Mouse (Mus musculus) cerebellum, postnatal 25 days (tissue): ENCODE results near the gene Armc7.
A peak's percentile ranks its signal among the peaks of the same experiment; 100 is the strongest.
"Not testable (repeated sequence)": the region's sequence is repeated elsewhere in the genome, so short reads cannot be mapped to it uniquely, and the experiment has no call there.

Experiments
- DNase-seq, 2 experiments: peaks; one replicate each; pipeline ENCODE4 v3.0.0; 2021; ENCODE audit warnings: mixed read lengths in 2 of 2

Armc7 gene

DNA sequence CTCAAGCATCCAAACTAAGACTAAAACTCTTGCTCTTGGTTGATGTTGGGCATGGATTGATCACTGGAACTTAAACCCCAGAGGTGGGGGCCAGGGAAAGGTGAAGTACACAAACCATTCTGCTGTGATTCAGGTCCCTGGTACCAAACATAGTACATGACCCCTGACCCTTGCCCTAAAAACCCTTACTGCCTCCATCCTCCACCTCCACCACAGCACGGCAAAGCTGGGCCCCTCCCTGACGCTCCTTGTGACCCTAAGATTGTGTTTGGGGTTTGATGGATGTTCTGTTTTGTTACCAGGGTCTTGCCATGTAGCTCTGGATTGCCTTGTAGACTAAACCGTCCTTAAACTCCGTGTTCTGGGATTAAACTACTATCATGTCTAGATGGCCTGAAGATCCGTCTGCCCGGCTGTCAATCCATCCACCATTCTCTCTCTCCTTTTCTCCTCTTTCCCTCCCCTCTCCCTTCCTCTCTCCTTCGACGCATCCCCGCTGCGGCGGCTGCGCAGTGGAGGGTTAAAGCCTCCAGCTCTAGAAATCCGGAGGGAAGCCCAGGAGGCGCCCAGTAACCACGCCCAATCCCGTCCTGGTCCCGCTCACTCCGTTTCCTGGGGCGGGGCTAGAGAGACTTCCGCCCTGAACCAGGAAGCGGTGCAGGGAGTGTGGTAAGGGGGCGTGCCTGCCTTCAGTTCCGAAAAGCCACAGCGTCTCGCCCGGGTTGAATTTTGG, at the start of gene Armc7:
Gene Armc7 (plus strand): TSS at position 643 of the 733 bp plus-strand sequence.
- peak; percentile 93 to 97 for DNase-seq

DNA sequence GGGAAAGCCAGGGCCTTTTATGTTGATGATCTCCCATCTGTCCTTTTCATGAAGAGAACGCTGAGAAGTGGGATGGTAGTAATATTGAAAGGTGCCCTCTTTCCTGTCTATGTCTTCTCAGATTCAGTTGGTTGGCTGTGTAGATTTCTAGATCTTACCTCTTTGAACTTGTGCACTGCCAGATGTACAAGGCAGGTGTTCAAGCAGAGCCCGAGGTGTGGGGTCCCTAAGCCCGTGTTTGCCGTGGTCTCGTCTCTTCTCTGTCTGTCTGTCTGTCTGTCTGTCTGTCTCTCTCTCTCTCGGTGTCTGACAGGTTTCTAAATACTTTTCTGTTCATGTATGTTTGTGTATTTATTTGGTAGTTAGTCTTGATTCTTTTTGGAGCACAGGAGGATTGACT, 49.8 kb upstream of the Armc7 start:
- DNase-seq: no peak

GRCm38 (mm10) chr11:115427482-115428331, 47.8 kb upstream of the Armc7 start:
- peak; percentile 77 to 85 for DNase-seq

DNA sequence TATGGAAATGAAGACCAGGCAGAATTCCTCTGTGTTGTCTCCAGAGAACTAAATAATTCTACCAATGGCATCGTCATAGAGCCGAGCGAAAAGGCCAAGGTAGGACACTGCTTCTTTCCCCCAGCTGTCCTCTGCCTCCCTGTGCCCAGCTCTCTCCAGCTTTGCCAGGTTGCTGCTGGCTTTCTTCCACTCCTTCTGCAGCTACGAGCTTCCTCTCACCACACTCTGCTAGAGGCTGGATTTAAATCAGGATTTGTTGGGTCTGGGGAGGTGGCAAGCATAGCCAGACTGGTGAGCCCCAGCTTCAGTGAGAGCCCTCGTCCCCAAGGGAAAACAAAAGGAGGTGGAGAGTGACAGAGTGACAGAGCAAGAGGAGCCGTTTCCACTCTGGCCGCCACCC, 46.2 kb upstream of the Armc7 start:
- DNase-seq: peak; percentile 55 to 62

DNA sequence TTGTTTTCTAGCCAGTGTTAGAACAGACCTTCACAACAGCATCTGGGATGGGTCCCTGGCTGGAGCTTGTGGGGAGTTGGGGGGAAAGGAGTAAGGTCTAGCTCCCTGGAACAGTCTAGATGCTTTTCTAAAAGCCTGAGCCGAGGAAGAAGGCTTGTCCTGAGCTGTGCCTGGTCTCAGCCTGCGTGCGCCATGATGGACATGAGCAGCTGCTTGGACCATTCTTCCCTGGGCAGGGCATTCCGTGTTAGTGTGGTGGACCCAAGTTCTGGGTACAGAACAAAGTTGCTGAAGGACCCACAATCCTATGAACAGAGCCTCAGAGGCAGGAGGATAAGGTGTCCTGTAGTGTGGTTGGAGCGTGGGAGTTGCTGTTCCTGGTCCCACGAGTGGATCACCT, 44.9 kb upstream of the Armc7 start:
- no peak for DNase-seq

GRCm38 (mm10) chr11:115432814-115433213, 42.7 kb upstream of the Armc7 start:
- no peak for DNase-seq

DNA sequence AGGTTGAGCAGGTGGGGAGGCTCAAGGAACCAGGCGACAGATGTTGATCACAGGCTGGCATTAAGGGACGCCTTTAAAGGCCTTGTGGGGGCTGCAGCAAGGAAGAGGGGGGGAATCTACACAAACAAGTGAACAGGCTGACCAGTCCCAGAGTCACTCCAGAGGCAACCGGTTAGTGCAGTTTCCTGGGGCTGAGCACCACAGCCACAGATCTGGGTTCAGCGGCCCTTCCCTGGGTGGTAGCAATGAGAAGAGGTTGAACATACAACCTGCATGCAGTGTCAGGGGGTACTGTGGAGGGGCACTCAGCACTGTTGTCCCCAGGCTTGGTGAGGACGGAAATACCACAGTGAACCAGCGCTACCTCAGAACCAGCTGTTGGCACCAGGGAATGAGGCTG, 42.1 kb upstream of the Armc7 start:
- no peak for DNase-seq

DNA sequence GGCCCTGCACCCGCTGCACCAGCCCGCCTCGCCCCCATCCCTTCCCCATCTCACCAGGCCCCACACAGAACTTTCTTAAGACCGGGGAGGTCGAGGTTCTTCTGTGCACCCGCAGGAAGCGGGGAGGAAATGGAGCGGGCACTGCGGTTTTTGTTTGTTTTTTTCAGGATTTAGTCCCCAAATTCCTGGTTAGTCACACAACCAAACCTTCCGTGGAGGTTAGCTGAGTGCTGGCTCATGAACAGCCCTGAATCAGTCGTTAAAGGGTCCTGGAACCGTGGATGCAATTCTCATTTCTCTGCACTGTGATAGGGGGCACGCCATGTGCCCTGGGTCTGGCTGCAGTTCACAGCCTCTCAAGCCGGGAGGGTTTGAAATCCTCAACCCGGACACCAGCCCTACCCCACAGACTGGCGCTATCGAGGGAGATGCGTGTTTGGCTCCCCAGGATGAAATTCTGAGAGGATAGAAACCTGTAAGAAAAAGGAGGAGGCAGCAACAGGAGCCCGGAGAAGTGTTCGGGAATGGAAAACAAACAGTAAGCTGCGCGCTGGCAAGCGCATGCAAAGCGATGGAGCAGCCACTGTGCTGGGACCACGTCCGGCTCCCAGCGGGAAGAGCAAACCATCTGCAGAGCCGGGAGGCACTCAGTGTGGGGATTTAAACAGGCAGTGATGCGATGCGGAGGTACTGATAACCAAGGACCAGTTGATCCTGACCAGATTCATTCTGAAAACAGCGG, 39.7 kb upstream of the Armc7 start:
- peak; percentile 83 to 85 for DNase-seq

GRCm38 (mm10) chr11:115437571-115438122, 37.8 kb upstream of the Armc7 start:
- DNase-seq: no peak

DNA sequence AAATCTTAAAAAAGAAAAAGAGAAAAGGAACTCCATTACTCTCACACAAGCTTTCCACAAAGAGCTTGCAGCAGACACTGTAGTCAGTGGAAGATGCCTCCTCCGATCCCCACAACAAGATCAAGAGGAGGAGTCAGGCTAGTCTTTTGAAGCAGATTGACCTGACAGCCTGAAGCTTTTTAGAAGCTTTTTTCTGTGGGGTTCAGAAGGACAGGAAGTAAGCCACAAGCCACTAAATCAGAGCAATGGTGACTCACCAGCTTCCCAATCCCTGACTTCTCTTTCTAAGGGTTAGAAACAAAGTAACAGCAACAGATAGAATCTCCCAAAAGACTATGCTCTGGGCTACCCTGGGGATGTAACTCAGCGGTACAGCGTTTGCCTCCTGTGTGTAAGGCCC, 36.1 kb upstream of the Armc7 start:
- no peak for DNase-seq

GRCm38 (mm10) chr11:115439906-115440595, 35.4 kb upstream of the Armc7 start, which contains the start of gene Trim80:
TSS of gene Trim80 (plus strand) at chr11:115440545.
- DNase-seq: no peak

GRCm38 (mm10) chr11:115441417-115441816, 34.0 kb upstream of the Armc7 start:
- DNase-seq: no peak

DNA sequence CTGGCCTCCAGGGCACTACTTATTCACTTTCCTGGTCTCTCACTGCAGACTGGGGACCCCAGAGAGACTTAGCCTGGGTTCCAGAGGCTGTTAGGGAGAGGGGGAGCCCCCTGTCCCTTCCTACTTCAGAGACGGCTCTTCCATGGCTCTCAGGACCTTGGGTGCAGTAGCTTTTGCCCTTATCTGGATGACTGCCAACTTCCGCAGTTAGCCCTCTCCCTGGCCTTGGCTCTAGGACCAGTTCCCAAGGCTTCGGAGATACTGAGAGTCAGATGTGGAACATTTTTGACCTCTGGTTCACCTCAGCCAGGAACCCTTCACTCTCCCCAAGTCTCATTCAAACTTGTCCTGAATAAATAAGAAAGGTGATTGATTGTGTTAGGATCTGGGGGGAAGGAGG, 28.6 kb upstream of the Armc7 start:
- DNase-seq: no peak

- no peak for DNase-seq
Measured at GRCm38 (mm10) chr11:115447321-115447885, 28.1 kb upstream of the Armc7 start.

GRCm38 (mm10) chr11:115448075-115448474, 27.4 kb upstream of the Armc7 start:
- no peak for DNase-seq

DNA sequence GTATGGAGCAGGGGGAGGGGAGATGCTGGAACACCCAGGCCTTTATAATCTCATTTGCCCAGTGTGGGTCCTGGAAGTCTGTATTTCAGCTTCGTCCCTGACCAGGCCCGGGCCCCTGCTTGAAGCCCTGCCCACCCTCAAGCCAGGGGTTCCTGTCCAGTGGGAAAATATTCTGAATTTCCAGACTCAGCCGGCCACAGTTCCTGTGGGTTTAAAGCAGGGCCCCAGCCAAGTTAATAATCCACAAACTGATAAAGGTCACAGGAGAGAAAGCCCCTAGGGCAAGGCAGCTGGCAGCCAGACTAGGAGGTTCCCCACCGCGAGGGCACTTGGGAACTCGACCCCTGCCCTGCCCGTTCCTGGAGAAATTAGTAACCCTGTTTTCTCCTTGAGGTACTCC, 26.5 kb upstream of the Armc7 start:
- DNase-seq: no peak

GRCm38 (mm10) chr11:115450176-115450575, 25.3 kb upstream of the Armc7 start:
- DNase-seq: no peak

- no peak for DNase-seq
Measured at GRCm38 (mm10) chr11:115451781-115452241, 23.7 kb upstream of the Armc7 start.

DNA sequence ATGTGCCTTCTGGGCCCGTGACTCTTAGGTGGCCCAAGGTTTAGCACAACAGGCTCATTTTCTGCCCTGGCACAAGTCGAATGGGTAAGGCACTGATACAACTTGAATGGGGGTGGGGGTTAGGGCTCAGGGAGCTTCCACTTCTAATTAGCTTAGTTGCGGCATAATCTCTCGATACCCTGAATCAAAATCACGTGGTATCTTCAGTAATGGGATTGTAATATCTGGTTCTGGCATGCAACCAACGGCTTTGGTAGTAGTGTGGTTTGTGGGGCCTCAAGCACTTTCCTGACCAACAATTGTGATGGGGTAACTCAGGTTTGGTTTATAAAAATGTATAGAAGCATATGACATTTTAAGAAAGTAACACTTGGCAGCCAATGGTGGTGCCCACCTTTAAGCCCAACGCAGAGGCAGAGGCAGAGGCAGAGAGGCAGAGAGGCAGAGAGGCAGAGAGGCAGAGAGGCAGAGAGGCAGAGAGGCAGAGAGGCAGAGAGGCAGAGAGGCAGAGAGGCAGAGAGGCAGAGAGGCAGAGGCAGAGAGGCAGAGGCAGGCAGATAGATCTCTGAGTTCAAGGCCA, 23.1 kb upstream of the Armc7 start:
- DNase-seq: no peak

GRCm38 (mm10) chr11:115453306-115453705, 22.2 kb upstream of the Armc7 start:
- DNase-seq: no peak

GRCm38 (mm10) chr11:115454822-115455221, 20.6 kb upstream of the Armc7 start:
- not testable (repeated sequence) for DNase-seq
